Mouse (Mus musculus): Measurements from ENCODE around the gene Ubald2. TPM values are rescaled to one million over a fixed set of nuclear protein-coding genes. Genes with fewer than 3 reads are reported as not detected.
"Not testable (repeated sequence)": the region's sequence is repeated elsewhere in the genome, so short reads cannot be mapped to it uniquely, and the experiment has no call there.

Ubald2 gene
- total and polyA plus RNA-seq, 2 experiments, result 16.6 to 45.7 TPM

- H3K27ac ChIP-seq (replicated peaks; ENCODE audit: insufficient read depth, low read depth, low read length), result peak overlapping the region; percentile 44
- DNase-seq (ENCODE audit: extremely low read depth, low read depth, low spot score), result peak; percentile 35
These were observed 9.9 kb upstream of the Ubald2 start for GRCm38 (mm10) chr11:116423782-116424620.

GRCm38 (mm10) chr11:116424621-116425407 is 9.1 kb upstream of the Ubald2 start:
- no peak overlapping the region for H3K9ac ChIP-seq (ENCODE audit: low read depth, low read length)
- TF ChIP-seq CTCF (IDR thresholded peaks at IDR 0.05; ENCODE audit: low read depth, low read length) (no peak), POLR2A (IDR thresholded peaks at IDR 0.05; ENCODE audit: extremely low read depth, insufficient read depth, low read length) (no peak)
- no peaks in the 10 kb centered on the region for H3K79me2 ChIP-seq (ENCODE audit: control insufficient read depth, insufficient read depth, low read length)
- no peaks in the 10 kb centered on the region for H3K4me1 ChIP-seq (ENCODE audit: control insufficient read depth, insufficient read depth, low read length)
- DNase-seq (ENCODE audit: extremely low read depth, low read depth, low spot score), result no peak
- WGBS, result 55% methylated on average over 8 of the region's 8 CpGs
- H3K4me3 ChIP-seq (ENCODE audit: insufficient read depth, low read depth, low read length), result no peak overlapping the region
- H3K27ac ChIP-seq (replicated peaks; ENCODE audit: insufficient read depth, low read depth, low read length), result peak overlapping the region; percentile 44
- H3K36me3 ChIP-seq (ENCODE audit: control insufficient read depth, insufficient read depth, low read length), result no peaks in the 10 kb centered on the region
- H3K27me3 ChIP-seq (ENCODE audit: control insufficient read depth, insufficient read depth, low read length), result no peaks in the 10 kb centered on the region

More at GRCm38 (mm10) chr11:116423782-116424620, 9.9 kb upstream of the Ubald2 start:
- Histone ChIP-seq H3K4me3 (ENCODE audit: insufficient read depth, low read depth, low read length) (no peak overlapping the region), H3K36me3 (ENCODE audit: control insufficient read depth, insufficient read depth, low read length) (no peaks in the 10 kb centered on the region), H3K79me2 (ENCODE audit: control insufficient read depth, insufficient read depth, low read length) (no peaks in the 10 kb centered on the region), H3K9ac (ENCODE audit: low read depth, low read length) (no peak overlapping the region), H3K4me1 (ENCODE audit: control insufficient read depth, insufficient read depth, low read length) (no peaks in the 10 kb centered on the region), H3K27me3 (ENCODE audit: control insufficient read depth, insufficient read depth, low read length) (no peaks in the 10 kb centered on the region)
- TF ChIP-seq POLR2A (IDR thresholded peaks at IDR 0.05; ENCODE audit: extremely low read depth, insufficient read depth, low read length) (no peak), CTCF (IDR thresholded peaks at IDR 0.05; ENCODE audit: low read depth, low read length) (no peak)
- 71% methylated on average over 10 of the region's 10 CpGs for WGBS

DNA sequence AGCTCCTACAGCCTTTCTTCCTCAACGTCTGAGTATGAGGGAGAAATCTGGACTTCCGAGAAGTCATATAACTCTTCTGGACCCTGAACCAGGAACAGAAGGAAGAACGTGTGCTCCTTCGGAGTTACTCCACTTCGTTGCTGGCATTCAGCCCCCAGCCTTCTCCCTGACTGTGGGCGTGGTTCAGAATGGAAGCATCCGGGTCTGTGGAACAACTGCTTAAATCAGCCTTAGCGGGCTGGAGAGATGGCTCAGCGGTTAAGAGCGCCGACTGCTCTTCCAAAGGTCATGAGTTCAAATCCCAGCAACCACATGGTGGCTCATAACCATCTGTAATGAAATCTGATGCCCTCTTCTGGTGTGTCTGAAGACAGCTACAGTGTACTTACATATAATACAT is 7.6 kb upstream of the Ubald2 start:
- WGBS, result 79% methylated on average over 11 of the region's 11 CpGs
- not testable (repeated sequence) for DNase-seq (ENCODE audit: extremely low read depth, low read depth, low spot score); H3K9ac ChIP-seq (ENCODE audit: low read depth, low read length); H3K27me3 ChIP-seq (ENCODE audit: control insufficient read depth, insufficient read depth, low read length); H3K27ac ChIP-seq (replicated peaks; ENCODE audit: insufficient read depth, low read depth, low read length); H3K4me1 ChIP-seq (ENCODE audit: control insufficient read depth, insufficient read depth, low read length); H3K79me2 ChIP-seq (ENCODE audit: control insufficient read depth, insufficient read depth, low read length); H3K36me3 ChIP-seq (ENCODE audit: control insufficient read depth, insufficient read depth, low read length); H3K4me3 ChIP-seq (ENCODE audit: insufficient read depth, low read depth, low read length)

DNA sequence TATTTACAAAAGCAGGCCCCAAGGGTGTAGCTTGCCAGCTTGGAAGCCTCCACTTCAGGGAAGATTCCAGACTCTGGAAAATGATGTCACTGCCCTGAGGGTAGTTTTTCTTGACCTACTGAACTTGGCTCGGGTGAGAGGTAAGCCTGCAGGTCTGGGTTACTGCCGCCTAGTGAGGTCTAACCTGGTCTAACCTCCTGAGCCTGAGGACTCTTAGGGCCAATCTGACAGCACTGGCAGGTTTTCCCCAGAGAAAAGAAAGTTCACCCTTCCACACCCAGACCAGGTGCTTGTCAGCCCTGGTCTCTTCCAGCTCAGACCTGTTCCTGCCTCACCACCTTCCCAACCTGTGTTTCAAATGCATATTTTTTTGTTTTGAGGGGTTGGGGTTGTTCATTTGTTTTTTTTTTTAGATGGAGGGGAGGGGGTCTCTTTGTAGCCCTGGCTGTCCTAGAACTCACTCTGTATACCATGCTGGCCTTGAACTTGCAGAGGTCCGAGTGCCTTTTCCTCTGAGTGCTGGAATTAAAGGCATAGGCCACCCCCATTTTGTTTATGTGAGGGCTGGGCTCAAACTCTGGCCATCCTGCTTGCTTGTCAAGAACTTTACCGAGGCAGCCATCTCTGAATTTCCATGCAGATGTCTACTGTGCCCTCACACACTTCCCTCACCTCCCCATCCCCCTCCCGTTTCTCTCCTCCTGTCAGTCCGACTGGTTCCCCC is 6.9 kb upstream of the Ubald2 start:
- H3K4me1 ChIP-seq (ENCODE audit: control insufficient read depth, insufficient read depth, low read length), result peaks cover 2% of the 10 kb centered on the region; the same call in 1 of the 2 replicates
- WGBS, result 83% methylated on average over 6 of the region's 6 CpGs

GRCm38 (mm10) chr11:116428872-116429859 is 4.7 kb upstream of the Ubald2 start:
- WGBS, result 76% methylated on average over 13 of the region's 13 CpGs
- Histone ChIP-seq H3K27ac (replicated peaks; ENCODE audit: insufficient read depth, low read depth, low read length) (no peak overlapping the region), H3K79me2 (ENCODE audit: control insufficient read depth, insufficient read depth, low read length) (no peaks in the 10 kb centered on the region), H3K27me3 (ENCODE audit: control insufficient read depth, insufficient read depth, low read length) (no peaks in the 10 kb centered on the region), H3K9ac (ENCODE audit: low read depth, low read length) (no peak overlapping the region), H3K4me1 (ENCODE audit: control insufficient read depth, insufficient read depth, low read length) (peaks cover 2% of the 10 kb centered on the region; the same call in 1 of the 2 replicates), H3K4me3 (ENCODE audit: insufficient read depth, low read depth, low read length) (no peak overlapping the region), H3K36me3 (ENCODE audit: control insufficient read depth, insufficient read depth, low read length) (no peaks in the 10 kb centered on the region)
- no peak for TF ChIP-seq CTCF (IDR thresholded peaks at IDR 0.05; ENCODE audit: low read depth, low read length)
- no peak for TF ChIP-seq POLR2A (IDR thresholded peaks at IDR 0.05; ENCODE audit: extremely low read depth, insufficient read depth, low read length)
- no peak for DNase-seq (ENCODE audit: extremely low read depth, low read depth, low spot score)

More for the DNA sequence above, 6.9 kb upstream of the Ubald2 start:
- Histone ChIP-seq H3K79me2 (ENCODE audit: control insufficient read depth, insufficient read depth, low read length) (no peaks in the 10 kb centered on the region), H3K36me3 (ENCODE audit: control insufficient read depth, insufficient read depth, low read length) (no peaks in the 10 kb centered on the region), H3K4me3 (ENCODE audit: insufficient read depth, low read depth, low read length) (no peak overlapping the region), H3K27ac (replicated peaks; ENCODE audit: insufficient read depth, low read depth, low read length) (no peak overlapping the region), H3K9ac (ENCODE audit: low read depth, low read length) (no peak overlapping the region), H3K27me3 (ENCODE audit: control insufficient read depth, insufficient read depth, low read length) (no peaks in the 10 kb centered on the region)
- TF ChIP-seq POLR2A (IDR thresholded peaks at IDR 0.05; ENCODE audit: extremely low read depth, insufficient read depth, low read length), result no peak
- TF ChIP-seq CTCF (IDR thresholded peaks at IDR 0.05; ENCODE audit: low read depth, low read length), result no peak
- no peak for DNase-seq (ENCODE audit: extremely low read depth, low read depth, low spot score)
